Mouse (Mus musculus) intestine, embryonic 15.5 days (tissue): ENCODE measurements around the gene Unc93a2. TPM values are rescaled to one million over a fixed set of nuclear protein-coding genes. Genes with fewer than 3 reads are reported as not detected.
"Not testable (repeated sequence)": the region's sequence is repeated elsewhere in the genome, so short reads cannot be mapped to it uniquely, and the experiment has no call there.

Source experiments
- ATAC-seq: fragments of 200-750 bp; cut with Nextera tagmentation; 2 replicates; pipeline ENCODE4 v1.8.0; 2017; ENCODE audit warnings: moderate TSS enrichment, moderate library complexity
- H3K27ac ChIP-seq: fragments of 300-500 bp; sonication (generic); 2 replicates; pipeline ENCODE4 v1.5.1; 2015; ENCODE audit warnings: mild to moderate bottlenecking, inconsistent platforms
- H3K27me3 ChIP-seq: fragments of 300-500 bp; sonication (generic); replicated peaks from 2 replicates; pipeline ENCODE4 v1.6.1; 2015; ENCODE audit warnings: inconsistent platforms
- H3K36me3 ChIP-seq: fragments of 300-500 bp; sonication (generic); 2 replicates; pipeline ENCODE4 v1.6.1; 2015; ENCODE audit warnings: inconsistent platforms
- H3K4me1 ChIP-seq: fragments of 300-500 bp; sonication (generic); replicated peaks from 2 replicates; pipeline ENCODE4 v1.6.1; 2015; ENCODE audit warnings: inconsistent platforms
- H3K4me2 ChIP-seq: fragments of 300-500 bp; sonication (generic); replicated peaks from 2 replicates; pipeline ENCODE4 v1.6.1; 2015; ENCODE audit warnings: mild to moderate bottlenecking, inconsistent platforms
- H3K4me3 ChIP-seq: fragments of 300-500 bp; sonication (generic); replicated peaks from 2 replicates; pipeline ENCODE4 v1.5.1; 2015; ENCODE audit warnings: inconsistent platforms
- H3K9ac ChIP-seq: fragments of 300-500 bp; sonication (generic); 2 replicates; pipeline ENCODE4 v1.6.1; 2015; ENCODE audit warnings: inconsistent platforms
- H3K9me3 ChIP-seq: fragments of 300-500 bp; sonication (generic); 2 replicates; pipeline ENCODE4 v1.6.1; 2016; ENCODE audit warnings: inconsistent platforms
- WGBS: fragments of 180-500 bp; shearing (Covaris S2); methylation state at CpG from one replicate; pipeline ENCODE4 v1.1.7; 2015; 5-methylcytosine and 5-hydroxymethylcytosine counted together
- polyA plus RNA-seq: library from polyadenylated mRNA; unstranded; fragments of >200 nt; fragmentation: Nextera tagmentation; extraction: Ambion mirVana; gene quantifications from 2 replicates; pipeline ENCODE4 v1.2.1, GENCODE M21; 2015

The Unc93a2 gene
- polyA plus RNA-seq, 1 experiment from 2014 or later, result not detected

- H3K4me1 ChIP-seq, H3K9ac ChIP-seq, H3K4me3 ChIP-seq, H3K27me3 ChIP-seq, H3K9me3 ChIP-seq, ATAC-seq, H3K4me2 ChIP-seq, H3K27ac ChIP-seq, H3K36me3 ChIP-seq: not testable (repeated sequence)
- WGBS, result 70% methylated on average over 7 of the region's 7 CpGs
These were observed 4.6 kb upstream of the Unc93a2 start for GRCm38 (mm10) chr17:7389898-7390297.

GRCm38 (mm10) chr17:7388958-7389356 is 3.7 kb upstream of the Unc93a2 start:
- not testable (repeated sequence) for H3K27me3 ChIP-seq, H3K36me3 ChIP-seq, H3K9me3 ChIP-seq, H3K4me1 ChIP-seq, H3K27ac ChIP-seq, H3K4me2 ChIP-seq, H3K9ac ChIP-seq, ATAC-seq, H3K4me3 ChIP-seq
- 72% methylated on average over 8 of the region's 8 CpGs for WGBS

- not testable (repeated sequence) for ATAC-seq, H3K9ac ChIP-seq
These were observed 3.2 kb upstream of the Unc93a2 start for GRCm38 (mm10) chr17:7388341-7388957.

GRCm38 (mm10) chr17:7386016-7386415 is 752 bp upstream of the Unc93a2 start:
- not testable (repeated sequence) for ATAC-seq, H3K9ac ChIP-seq, H3K27ac ChIP-seq, H3K9me3 ChIP-seq, H3K4me2 ChIP-seq, H3K36me3 ChIP-seq, H3K27me3 ChIP-seq, H3K4me1 ChIP-seq, H3K4me3 ChIP-seq
- WGBS, result 71% methylated on average over 8 of the region's 8 CpGs

More at GRCm38 (mm10) chr17:7388341-7388957, 3.2 kb upstream of the Unc93a2 start:
- not testable (repeated sequence) for H3K4me3 ChIP-seq, H3K27ac ChIP-seq, H3K4me2 ChIP-seq, H3K36me3 ChIP-seq, H3K9me3 ChIP-seq, H3K27me3 ChIP-seq, H3K4me1 ChIP-seq
- no CpG with 5 or more reads among the region's 2 CpGs for WGBS

- WGBS, result 65% methylated on average over 12 of the region's 13 CpGs
- H3K9ac ChIP-seq, result not testable (repeated sequence)
These were observed 1.8 kb downstream of the Unc93a2 start for GRCm38 (mm10) chr17:7383167-7384143.

GRCm38 (mm10) chr17:7382711-7383110 is 2.6 kb downstream of the Unc93a2 start:
- not testable (repeated sequence) for H3K27ac ChIP-seq, ATAC-seq, H3K36me3 ChIP-seq, H3K9me3 ChIP-seq, H3K27me3 ChIP-seq, H3K4me2 ChIP-seq, H3K9ac ChIP-seq, H3K4me1 ChIP-seq, H3K4me3 ChIP-seq
- 89% methylated on average over 1 of the region's 3 CpGs for WGBS

More at GRCm38 (mm10) chr17:7383167-7384143, 1.8 kb downstream of the Unc93a2 start:
- H3K27ac ChIP-seq, H3K27me3 ChIP-seq, H3K4me3 ChIP-seq, H3K9me3 ChIP-seq, H3K4me2 ChIP-seq, H3K4me1 ChIP-seq, H3K36me3 ChIP-seq: not testable (repeated sequence)
- peak; percentile 82 for ATAC-seq

- H3K27me3 ChIP-seq, H3K4me2 ChIP-seq, H3K9me3 ChIP-seq, H3K4me1 ChIP-seq, H3K27ac ChIP-seq, ATAC-seq, H3K36me3 ChIP-seq, H3K4me3 ChIP-seq, H3K9ac ChIP-seq: not testable (repeated sequence)
- WGBS, result 16% methylated on average over 2 of the region's 3 CpGs
These were observed 7.4 kb downstream of the Unc93a2 start for GRCm38 (mm10) chr17:7377907-7378306.

- not testable (repeated sequence) for H3K27me3 ChIP-seq, H3K4me3 ChIP-seq, H3K9me3 ChIP-seq, H3K9ac ChIP-seq, H3K36me3 ChIP-seq, H3K27ac ChIP-seq, H3K4me1 ChIP-seq, H3K4me2 ChIP-seq
- WGBS, result 100% methylated on average over 1 of the region's 3 CpGs
- ATAC-seq, result peak; percentile 66
These were observed 8.1 kb downstream of the Unc93a2 start for GRCm38 (mm10) chr17:7376951-7377700.

- H3K9ac ChIP-seq, H3K4me2 ChIP-seq, ATAC-seq, H3K4me1 ChIP-seq, H3K4me3 ChIP-seq, H3K27me3 ChIP-seq, H3K9me3 ChIP-seq, H3K36me3 ChIP-seq, H3K27ac ChIP-seq: not testable (repeated sequence)
- 93% methylated on average over 3 of the region's 5 CpGs for WGBS
These were observed 13.4 kb downstream of the Unc93a2 start, which contains the start of gene Gm49630 for GRCm38 (mm10) chr17:7371879-7372278. Gm49630 (minus strand) TSS chr17:7371979.

- H3K36me3 ChIP-seq, H3K27ac ChIP-seq, ATAC-seq, H3K9ac ChIP-seq, H3K4me1 ChIP-seq, H3K27me3 ChIP-seq, H3K4me2 ChIP-seq, H3K9me3 ChIP-seq, H3K4me3 ChIP-seq: not testable (repeated sequence)
- WGBS, result 64% methylated on average over 6 of the region's 6 CpGs
These were observed 15.9 kb downstream of the Unc93a2 start for GRCm38 (mm10) chr17:7369401-7369800.

GRCm38 (mm10) chr17:7366676-7367374 is 18.4 kb downstream of the Unc93a2 start:
- WGBS, result 50% methylated on average over 5 of the region's 7 CpGs
- H3K36me3 ChIP-seq, H3K4me1 ChIP-seq, H3K9me3 ChIP-seq, H3K4me3 ChIP-seq, H3K9ac ChIP-seq, H3K27ac ChIP-seq, H3K27me3 ChIP-seq, ATAC-seq, H3K4me2 ChIP-seq: not testable (repeated sequence)

- H3K4me2 ChIP-seq, H3K36me3 ChIP-seq, H3K27ac ChIP-seq, H3K4me1 ChIP-seq, H3K27me3 ChIP-seq, ATAC-seq, H3K9ac ChIP-seq, H3K9me3 ChIP-seq, H3K4me3 ChIP-seq: not testable (repeated sequence)
- WGBS, result 0% methylated on average over 1 of the region's 1 CpGs
These were observed 19.0 kb downstream of the Unc93a2 start for GRCm38 (mm10) chr17:7366265-7366664.
